Mouse (Mus musculus) spleen, adult 2 months (tissue): ENCODE results near the gene Zfp94. TPM values are rescaled to one million over a fixed set of nuclear protein-coding genes. Genes with fewer than 3 reads are reported as not detected.

Experiments used
- DNase-seq, 2 experiments: peaks; one replicate each; pipeline versions ENCODE4 v3.0.0 to v3.0.0-alpha.2; 2012 to 2021; ENCODE audit warnings: low spot score in 2 of 2, low read depth in 1 of 2
- H3K27ac ChIP-seq: fragments of 200-500 bp; 2 replicates; pipeline ENCODE4 v1.5.1; 2012; ENCODE audit warnings: low read length, inconsistent platforms; ENCODE audit not compliant: insufficient read depth
- H3K27me3 ChIP-seq: fragments of 200-500 bp; 2 replicates; pipeline ENCODE4 v1.6.1; 2012; ENCODE audit warnings: mild to moderate bottlenecking, moderate library complexity, low read length, inconsistent platforms; ENCODE audit not compliant: control insufficient read depth, insufficient read depth
- H3K36me3 ChIP-seq: fragments of 200-500 bp; 2 replicates; pipeline ENCODE4 v1.6.1; 2012; ENCODE audit warnings: mild to moderate bottlenecking, low read length, inconsistent platforms; ENCODE audit not compliant: control insufficient read depth, insufficient read depth
- H3K4me1 ChIP-seq: fragments of 200-500 bp; 2 replicates; pipeline ENCODE4 v1.6.1; 2011; ENCODE audit warnings: inconsistent platforms; ENCODE audit not compliant: control insufficient read depth, insufficient read depth, insufficient read length
- H3K4me3 ChIP-seq: fragments of 200-500 bp; 2 replicates; pipeline ENCODE4 v1.5.1; 2011; ENCODE audit warnings: mild to moderate bottlenecking, inconsistent platforms; ENCODE audit not compliant: insufficient read depth, insufficient read length; ENCODE audit errors: extremely low read depth
- CTCF ChIP-seq: fragments of 200-500 bp; IDR thresholded peaks from 2 replicates; pipeline ENCODE4 v1.5.1; 2011; ENCODE audit warnings: mild to moderate bottlenecking, inconsistent platforms; ENCODE audit not compliant: insufficient read depth, insufficient read length, insufficient replicate concordance; ENCODE audit errors: extremely low read depth
- POLR2A ChIP-seq: fragments of 200-500 bp; IDR thresholded peaks from 2 replicates; pipeline ENCODE4 v1.6.1; 2011; ENCODE audit warnings: low read depth, low read length, inconsistent platforms
- WGBS: fragments of 180-500 bp; shearing (Covaris S2); methylation state at CpG from one replicate; pipeline ENCODE4 v1.1.7; 2018; 5-methylcytosine and 5-hydroxymethylcytosine counted together
- polyA plus RNA-seq: library from polyadenylated mRNA; depleted of rRNA; stranded (reverse); fragments of >200 nt; gene quantifications from 2 replicates; pipeline ENCODE4 v1.2.3, GENCODE M21; 2012; rRNA removed

Gene Zfp94
- 6.5 and 8.2 TPM in 2 replicates for polyA plus RNA-seq

DNA sequence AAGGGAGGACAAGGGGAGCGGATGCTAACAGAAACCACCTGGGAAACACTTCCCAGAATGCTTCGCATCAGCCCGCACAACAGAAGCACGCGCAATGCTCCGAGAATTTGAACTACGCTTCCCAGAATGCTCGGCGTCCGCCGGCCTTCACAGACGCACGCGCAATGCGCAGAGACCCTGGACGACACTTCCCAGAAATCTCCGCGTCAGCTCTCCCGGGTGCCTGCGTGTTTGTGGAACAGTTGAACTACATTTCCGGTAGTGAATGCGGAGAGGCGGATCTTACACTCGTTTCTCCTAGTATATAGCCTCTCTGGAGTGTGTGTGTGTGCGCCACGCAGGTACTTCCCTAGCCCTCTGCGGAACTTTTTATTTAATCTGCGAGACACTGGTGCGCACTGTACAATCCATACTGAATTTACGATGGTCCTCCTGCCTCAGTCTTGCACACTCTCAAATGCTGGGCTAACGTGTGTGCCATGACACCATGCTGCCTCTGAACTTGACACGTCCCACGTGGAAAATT is at the start of gene Zfp94:
Zfp94 (minus strand) TSS at position 100 of the 526 bp plus-strand sequence.
- peak; percentile 77 to 95 for DNase-seq
- peaks cover 10% of the 10 kb centered on the region; the same call in 1 of the 2 replicates for H3K4me1 ChIP-seq
- under 1% methylated on average over 33 of the region's 33 CpGs for WGBS
- H3K27ac ChIP-seq: peak within 1 kb of the TSS; percentile 78
- TF ChIP-seq CTCF (no peak), POLR2A (peak; percentile 42)
- H3K27me3 ChIP-seq: no peaks in the 10 kb centered on the region
- peaks cover 4% of the 10 kb centered on the region for H3K36me3 ChIP-seq
- H3K4me3 ChIP-seq: peak within 1 kb of the TSS; percentile 73

DNA sequence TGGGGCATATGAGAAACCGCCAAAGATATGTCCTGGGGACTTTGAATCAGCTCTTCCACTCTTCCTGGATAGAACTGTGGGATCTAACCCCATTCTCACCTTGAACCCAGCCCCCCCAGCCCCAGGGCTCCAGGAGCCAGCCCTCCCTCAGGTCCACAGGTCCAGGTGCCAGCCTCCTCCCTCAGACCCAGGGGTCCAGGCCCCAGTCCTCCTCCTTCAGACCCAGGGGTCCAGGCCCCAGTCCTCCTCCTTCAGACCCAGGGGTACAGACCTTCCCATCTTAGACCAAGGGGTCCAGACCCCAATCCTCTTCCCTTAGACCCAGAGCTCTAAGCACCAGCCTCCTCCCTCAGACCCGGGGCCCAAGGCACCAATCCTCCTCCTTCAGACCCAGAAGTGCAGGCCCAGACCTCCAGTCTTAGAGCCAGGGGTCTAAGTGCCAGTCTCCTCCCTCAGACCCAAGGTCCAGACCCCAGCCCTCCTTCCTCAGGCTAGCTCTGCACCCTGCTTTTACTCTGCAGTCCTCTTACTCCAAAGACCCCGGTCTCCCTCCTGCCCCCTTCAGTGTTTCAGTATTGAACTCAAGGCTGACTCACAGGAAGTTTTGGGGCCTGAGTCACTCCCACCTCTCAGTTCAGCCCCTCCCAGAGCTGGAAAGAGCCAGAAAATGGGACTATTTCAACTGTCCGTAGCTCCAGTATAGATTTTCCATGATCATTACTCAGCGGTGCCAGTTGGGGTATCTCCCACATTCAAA is 49.0 kb upstream of the Zfp94 start:
- TF ChIP-seq CTCF (no peak), POLR2A (no peak)
- Histone ChIP-seq H3K36me3 (no peaks in the 10 kb centered on the region), H3K27ac (no peak overlapping the region; the same call in 1 of the 2 replicates), H3K27me3 (no peaks in the 10 kb centered on the region), H3K4me1 (peaks cover 14% of the 10 kb centered on the region; the same call in 1 of the 2 replicates), H3K4me3 (no peak overlapping the region)
- WGBS: 71% methylated on average over 5 of the region's 5 CpGs
- DNase-seq: no peak

DNA sequence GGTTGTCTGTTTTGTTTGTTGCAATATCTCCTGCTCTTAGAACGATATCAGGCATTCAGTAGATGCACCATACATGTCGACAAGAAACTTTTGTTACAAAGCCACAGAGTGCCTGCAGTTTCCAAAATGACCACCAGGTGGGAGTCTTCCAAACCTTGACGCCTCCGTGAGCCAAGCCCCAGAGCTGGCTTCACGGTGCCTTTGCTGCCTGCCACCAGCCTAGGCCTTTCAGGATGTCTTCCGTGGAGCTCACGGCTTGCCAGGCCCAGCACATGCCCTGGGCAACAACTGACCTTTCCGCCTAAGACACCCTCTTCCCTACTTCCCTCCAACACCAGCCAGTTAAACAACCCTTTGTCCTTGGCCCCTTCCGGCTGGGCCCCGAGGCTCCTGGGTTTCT is 48.4 kb upstream of the Zfp94 start:
- no peak for TF ChIP-seq POLR2A
- TF ChIP-seq CTCF: peak; percentile 89
- Histone ChIP-seq H3K4me1 (peaks cover 8% of the 10 kb centered on the region; the same call in 1 of the 2 replicates), H3K27ac (no peak overlapping the region), H3K4me3 (no peak overlapping the region), H3K36me3 (no peaks in the 10 kb centered on the region), H3K27me3 (no peaks in the 10 kb centered on the region)
- 21% methylated on average over 10 of the region's 10 CpGs for WGBS
- peak; percentile 77 to 81 for DNase-seq

DNA sequence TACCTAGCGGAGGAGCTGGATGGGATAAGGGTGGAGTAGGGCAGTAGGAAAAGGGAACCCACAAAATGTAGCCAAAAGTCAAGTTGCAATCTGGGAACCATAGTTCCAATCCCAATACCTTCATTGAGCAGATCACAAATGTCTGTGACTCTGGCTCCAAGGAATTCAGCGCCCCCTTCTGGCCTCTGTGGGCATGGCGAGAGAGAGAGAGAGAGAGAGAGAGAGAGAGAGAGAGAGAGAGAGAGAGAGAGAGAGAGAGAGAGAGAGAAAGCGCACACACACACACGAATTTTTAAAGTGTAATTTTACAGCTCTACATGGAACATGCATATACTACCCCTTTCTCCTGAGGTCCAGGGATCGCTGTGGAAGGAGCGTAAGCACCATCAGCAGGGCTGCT is 46.8 kb upstream of the Zfp94 start:
- WGBS: 22% methylated on average over 5 of the region's 7 CpGs
- H3K36me3 ChIP-seq: no peaks in the 10 kb centered on the region
- no peak for DNase-seq
- H3K4me3 ChIP-seq: no peak overlapping the region
- TF ChIP-seq POLR2A (no peak), CTCF (peak; percentile 22; the same call in 1 of the 2 replicates)
- H3K4me1 ChIP-seq: no peaks in the 10 kb centered on the region; the same call in 1 of the 2 replicates
- no peaks in the 10 kb centered on the region for H3K27me3 ChIP-seq
- H3K27ac ChIP-seq: no peak overlapping the region

DNA sequence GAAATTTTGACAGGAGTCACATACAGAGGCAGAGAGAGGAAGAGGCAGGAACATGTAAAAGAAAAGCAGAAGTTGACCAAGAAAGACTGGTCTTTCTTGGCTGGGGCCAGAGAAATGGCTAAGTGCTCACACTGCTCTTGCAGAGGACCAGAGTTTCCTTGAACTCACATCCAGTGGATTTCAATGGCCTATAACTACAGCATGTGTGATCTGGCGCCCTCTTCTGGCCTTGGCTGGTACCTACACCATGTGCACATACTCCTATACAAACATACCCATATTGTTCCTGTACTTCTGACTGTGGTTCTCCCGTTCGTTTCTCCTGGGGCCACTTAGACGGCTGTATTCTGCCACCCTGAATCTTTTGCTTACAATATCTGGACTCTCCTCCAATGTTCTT is 44.5 kb upstream of the Zfp94 start:
- Histone ChIP-seq H3K4me3 (no peak overlapping the region), H3K27ac (no peak overlapping the region), H3K4me1 (no peaks in the 10 kb centered on the region), H3K27me3 (no peaks in the 10 kb centered on the region), H3K36me3 (no peaks in the 10 kb centered on the region)
- TF ChIP-seq POLR2A (no peak), CTCF (no peak)
- WGBS: 68% methylated on average over 4 of the region's 4 CpGs
- DNase-seq: no peak

DNA sequence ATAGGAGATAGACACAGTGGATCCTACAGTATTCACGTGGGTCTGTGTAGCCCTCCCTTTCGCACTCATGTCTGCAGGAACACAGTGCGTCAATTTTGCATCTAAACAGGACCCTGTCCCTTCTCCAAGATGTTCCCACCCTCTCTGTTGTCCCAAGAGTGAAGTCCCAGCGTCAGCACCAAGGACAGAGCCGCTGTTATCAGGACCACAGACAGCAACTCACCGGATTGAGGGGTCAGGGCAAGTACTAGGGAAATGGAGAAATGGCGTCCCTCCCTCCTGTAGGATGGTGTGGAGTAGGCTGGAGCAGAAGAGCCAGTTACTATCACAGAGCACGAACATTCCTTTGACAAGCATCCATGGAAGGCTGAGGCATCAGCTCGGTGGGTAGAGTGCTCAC is 42.8 kb upstream of the Zfp94 start:
- 24% methylated on average over 9 of the region's 9 CpGs for WGBS
- DNase-seq: no peak
- H3K27me3 ChIP-seq: no peaks in the 10 kb centered on the region
- no peaks in the 10 kb centered on the region for H3K36me3 ChIP-seq
- no peaks in the 10 kb centered on the region for H3K4me1 ChIP-seq
- H3K4me3 ChIP-seq: no peak overlapping the region
- no peak for TF ChIP-seq CTCF
- no peak for TF ChIP-seq POLR2A
- H3K27ac ChIP-seq: no peak overlapping the region

DNA sequence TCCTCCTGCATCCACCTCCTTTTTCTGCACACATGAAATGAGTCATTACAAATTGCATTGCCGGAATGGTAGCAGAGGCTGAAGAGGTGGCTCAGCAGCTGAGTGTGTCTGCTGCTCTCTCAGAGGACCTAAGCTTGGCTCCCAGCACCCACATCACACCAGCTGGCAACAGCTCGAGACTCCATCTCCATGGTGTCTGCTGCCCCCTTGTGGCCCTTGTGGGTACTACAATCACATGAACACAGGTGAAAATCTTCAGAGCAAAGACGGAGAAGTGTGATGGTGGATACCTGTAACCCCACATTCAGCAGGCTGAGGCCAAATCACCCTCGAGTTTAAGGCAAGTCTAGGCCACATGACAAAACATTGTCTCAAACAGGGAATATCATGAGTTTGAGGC is 41.4 kb upstream of the Zfp94 start:
- Histone ChIP-seq H3K27me3 (no peaks in the 10 kb centered on the region), H3K4me1 (no peaks in the 10 kb centered on the region), H3K4me3 (no peak overlapping the region), H3K36me3 (no peaks in the 10 kb centered on the region), H3K27ac (no peak overlapping the region)
- TF ChIP-seq POLR2A (no peak), CTCF (peak; percentile 42; the same call in 1 of the 2 replicates)
- 48% methylated on average over 4 of the region's 4 CpGs for WGBS
- DNase-seq: no peak
